Mouse (Mus musculus): ENCODE results near the gene Tnni2.

GRCm38 (mm10) chr7:142419887-142420286 is 21.7 kb upstream of the Tnni2 start:
- TF ChIP-seq CTCF (IDR thresholded peaks at IDR 0.05; ENCODE audit: low read depth) = no peak
- TF ChIP-seq EP300 (IDR thresholded peaks at IDR 0.05; ENCODE audit: low read depth) = no peak

Measured in heart, postnatal 0 days (tissue).